Mouse (Mus musculus) liver, embryonic 11.5 days (tissue): ENCODE measurements around the gene Spryd4. TPM values are rescaled to one million over a fixed set of nuclear protein-coding genes. Genes with fewer than 3 reads are reported as not detected.
"Not testable (repeated sequence)": the region's sequence is repeated elsewhere in the genome, so short reads cannot be mapped to it uniquely, and the experiment has no call there.

ENCODE experiments used
- ATAC-seq: fragments of 200-750 bp; cut with Nextera tagmentation; replicated peaks from 2 replicates; pipeline ENCODE4 v1.8.0; 2017; ENCODE audit warnings: moderate number of reproducible peaks, mild to moderate bottlenecking, moderate TSS enrichment, moderate library complexity; ENCODE audit not compliant: low FRiP score
- DNase-seq: peaks from one replicate; pipeline ENCODE4 v3.0.0-alpha.2; 2017; ENCODE audit warnings: low spot score
- H3K27ac ChIP-seq: fragments of 300-500 bp; sonication (generic); 2 replicates; pipeline ENCODE4 v1.5.1; 2014; ENCODE audit warnings: mild to moderate bottlenecking, low read depth, low read length, control low read depth
- H3K27me3 ChIP-seq: fragments of 300-500 bp; sonication (generic); replicated peaks from 2 replicates; pipeline ENCODE4 v1.6.1; 2014; ENCODE audit warnings: low read length, mixed read lengths; ENCODE audit not compliant: control insufficient read depth, insufficient read depth
- H3K36me3 ChIP-seq: fragments of 300-500 bp; sonication (generic); 2 replicates; pipeline ENCODE4 v1.6.1; 2014; ENCODE audit warnings: mild to moderate bottlenecking, low read length, moderate library complexity, mixed read lengths; ENCODE audit not compliant: control insufficient read depth, insufficient read depth
- H3K4me1 ChIP-seq: fragments of 300-500 bp; sonication (generic); replicated peaks from 2 replicates; pipeline ENCODE4 v1.6.1; 2014; ENCODE audit warnings: low read length, mixed read lengths; ENCODE audit not compliant: control insufficient read depth, insufficient read depth
- H3K4me2 ChIP-seq: fragments of 300-500 bp; sonication (generic); 2 replicates; pipeline ENCODE4 v1.6.1; 2014; ENCODE audit warnings: mild to moderate bottlenecking, control low read depth, moderate library complexity
- H3K4me3 ChIP-seq: fragments of 300-500 bp; sonication (generic); 2 replicates; pipeline ENCODE4 v1.5.1; 2014; ENCODE audit warnings: low read depth, low read length, control low read depth
- H3K9ac ChIP-seq: fragments of 300-500 bp; sonication (generic); 2 replicates; pipeline ENCODE4 v1.6.1; 2014; ENCODE audit warnings: low read depth, low read length, control low read depth
- H3K9me3 ChIP-seq: fragments of 300-500 bp; sonication (generic); 2 replicates; pipeline ENCODE4 v1.6.1; 2016; ENCODE audit warnings: low read length, inconsistent platforms, mixed read lengths; ENCODE audit not compliant: control insufficient read depth
- WGBS: fragments of 180-500 bp; shearing (Covaris S2); extraction: QIAGEN DNeasy Blood & Tissue Kit; methylation state at CpG from one replicate; pipeline ENCODE4 v1.1.7; 2014; 5-methylcytosine and 5-hydroxymethylcytosine counted together
- polyA plus RNA-seq: library from polyadenylated mRNA; unstranded; fragments of >200 nt; fragmentation: Nextera tagmentation; extraction: Ambion mirVana; gene quantifications from 2 replicates; pipeline ENCODE4 v1.2.1, GENCODE M21; 2014

The Spryd4 gene
- polyA plus RNA-seq, 1 experiment from 2014 or later = 32.4 TPM

GRCm38 (mm10) chr10:128218387-128219117 is 6.9 kb upstream of the Spryd4 start:
- Histone ChIP-seq H3K4me2 (no peak overlapping the region), H3K9me3 (no peaks in the 10 kb centered on the region), H3K9ac (no peak overlapping the region), H3K27ac (peak overlapping the region; percentile 6), H3K36me3 (no peaks in the 10 kb centered on the region), H3K4me3 (no peak overlapping the region), H3K27me3 (no peaks in the 10 kb centered on the region), H3K4me1 (peaks cover 13% of the 10 kb centered on the region; the same call in 1 of the 2 replicates)
- ATAC-seq (peak; percentile 86), DNase-seq (no peak)
- WGBS = 78% methylated on average over 18 of the region's 18 CpGs

GRCm38 (mm10) chr10:128214981-128215380 is 3.4 kb upstream of the Spryd4 start:
- H3K36me3 ChIP-seq = no peaks in the 10 kb centered on the region
- no peak overlapping the region for H3K4me3 ChIP-seq

GRCm38 (mm10) chr10:128214112-128214511 is 2.5 kb upstream of the Spryd4 start:
- not testable (repeated sequence) for DNase-seq, H3K4me3 ChIP-seq
- 83% methylated on average over 4 of the region's 4 CpGs for WGBS

More at GRCm38 (mm10) chr10:128214981-128215380, 3.4 kb upstream of the Spryd4 start:
- 81% methylated on average over 5 of the region's 5 CpGs for WGBS
- Histone ChIP-seq H3K27me3 (no peaks in the 10 kb centered on the region), H3K9ac (no peak overlapping the region), H3K27ac (no peak overlapping the region), H3K9me3 (no peaks in the 10 kb centered on the region), H3K4me1 (peaks cover 15% of the 10 kb centered on the region), H3K4me2 (no peak overlapping the region)
- no peak for ATAC-seq
- DNase-seq = no peak

GRCm38 (mm10) chr10:128212871-128213323 is 1.3 kb upstream of the Spryd4 start:
- H3K4me2 ChIP-seq = peak overlapping the region; percentile 80
- H3K27ac ChIP-seq = no peak overlapping the region
- no peaks in the 10 kb centered on the region for H3K27me3 ChIP-seq
- 1% methylated on average over 18 of the region's 18 CpGs for WGBS
- no peaks in the 10 kb centered on the region for H3K36me3 ChIP-seq
- DNase-seq (peak; percentile 65), ATAC-seq (peak; percentile 66)
- peaks cover 8% of the 10 kb centered on the region for H3K4me1 ChIP-seq
- peak overlapping the region; percentile 46 for H3K4me3 ChIP-seq
- H3K9ac ChIP-seq = peak overlapping the region; percentile 62
- no peaks in the 10 kb centered on the region for H3K9me3 ChIP-seq

More at GRCm38 (mm10) chr10:128214112-128214511, 2.5 kb upstream of the Spryd4 start:
- not testable (repeated sequence) for H3K27ac ChIP-seq, H3K36me3 ChIP-seq, ATAC-seq, H3K4me2 ChIP-seq, H3K9me3 ChIP-seq, H3K9ac ChIP-seq, H3K27me3 ChIP-seq
- H3K4me1 ChIP-seq = peaks cover 12% of the 10 kb centered on the region

GRCm38 (mm10) chr10:128212148-128212547 is 541 bp upstream of the Spryd4 start:
- WGBS = 47% methylated on average over 6 of the region's 6 CpGs
- Histone ChIP-seq H3K9ac (no peak overlapping the region), H3K4me2 (peak overlapping the region; percentile 80), H3K36me3 (no peaks in the 10 kb centered on the region), H3K4me1 (peaks cover 8% of the 10 kb centered on the region), H3K9me3 (no peaks in the 10 kb centered on the region), H3K27me3 (no peaks in the 10 kb centered on the region), H3K27ac (no peak overlapping the region), H3K4me3 (peak overlapping the region; percentile 75)
- DNase-seq (no peak), ATAC-seq (0 out of 2 replicates have a peak, but pooled peaks have one; percentile 5)

- no peak for ATAC-seq
- peak overlapping the region; percentile 75 for H3K4me3 ChIP-seq
- no peaks in the 10 kb centered on the region for H3K9me3 ChIP-seq
- H3K27ac ChIP-seq = 0 out of 2 replicates have a peak overlapping the region, but pooled peaks have one; percentile 17
- H3K4me1 ChIP-seq = peaks cover 8% of the 10 kb centered on the region
- H3K27me3 ChIP-seq = no peaks in the 10 kb centered on the region
- DNase-seq = no peak
- WGBS = 20% methylated on average over 14 of the region's 14 CpGs
- no peaks in the 10 kb centered on the region for H3K36me3 ChIP-seq
- H3K4me2 ChIP-seq = peak overlapping the region; percentile 80
- H3K9ac ChIP-seq = peak overlapping the region; percentile 79
Measured at GRCm38 (mm10) chr10:128210954-128211353, 653 bp downstream of the Spryd4 start.

- Histone ChIP-seq H3K9ac (no peak overlapping the region; the same call in 1 of the 2 replicates), H3K27me3 (no peaks in the 10 kb centered on the region), H3K27ac (no peak overlapping the region), H3K4me2 (peak overlapping the region; percentile 80), H3K9me3 (no peaks in the 10 kb centered on the region), H3K4me3 (no peak overlapping the region; the same call in 1 of the 2 replicates), H3K4me1 (peaks cover 8% of the 10 kb centered on the region), H3K36me3 (no peaks in the 10 kb centered on the region)
- 91% methylated on average over 2 of the region's 2 CpGs for WGBS
- DNase-seq (no peak), ATAC-seq (no peak)
Measured at GRCm38 (mm10) chr10:128210131-128210530, 1.5 kb downstream of the Spryd4 start.

- Histone ChIP-seq H3K27ac (no peak overlapping the region), H3K9me3 (no peaks in the 10 kb centered on the region), H3K4me3 (no peak overlapping the region), H3K36me3 (no peaks in the 10 kb centered on the region), H3K9ac (no peak overlapping the region), H3K4me1 (peaks cover 13% of the 10 kb centered on the region), H3K4me2 (no peak overlapping the region), H3K27me3 (no peaks in the 10 kb centered on the region)
- 89% methylated on average over 11 of the region's 11 CpGs for WGBS
- ATAC-seq (no peak), DNase-seq (no peak)
Measured at GRCm38 (mm10) chr10:128209311-128210009, 2.1 kb downstream of the Spryd4 start.
